ENCODE assay signal across 15 mouse cellular contexts in the genomic region with DNA sequence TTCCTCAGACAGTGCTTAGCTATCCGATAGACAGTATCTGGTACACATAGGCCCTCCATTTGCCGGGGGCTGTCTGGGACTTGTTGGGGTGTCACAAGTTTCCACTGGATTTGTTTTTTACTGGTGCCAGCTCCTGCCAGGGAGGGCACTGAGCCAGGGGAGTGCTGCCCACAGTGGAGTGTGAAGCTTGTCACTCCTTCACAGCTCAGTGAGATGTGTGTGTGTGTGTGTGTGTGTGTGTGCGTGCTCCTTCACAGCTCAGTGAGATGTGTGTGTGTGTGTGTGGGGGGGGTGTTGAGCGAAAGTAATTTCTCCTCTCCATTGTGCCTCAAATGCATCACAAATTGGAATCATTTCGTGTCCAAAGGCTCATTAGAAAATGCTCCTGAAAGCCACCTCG.
A peak's percentile ranks its signal among the peaks of the same experiment; 100 is the strongest.
DNase-seq lines count a peak whose midpoint lies in the region; ATAC-seq and TF ChIP-seq lines count a peak whose summit lies in the region.
"Had no signal": no experiment of that assay in that cellular context is flagged by ENCODE, and none has a peak within 500 bp of the region (broad histone marks: within the 10 kb centered on the region; RNA-seq: fewer than 3 reads in every experiment).

No protein-coding gene starts in this region.

- WGBS in kidney, embryonic 14.5 days, result 91% methylated on average over 6 of the region's 6 CpGs

- no peaks in the 10 kb centered on the region for H3K36me3 ChIP-seq in kidney, embryonic 14.5 days (ENCODE audit: control insufficient read depth, insufficient read depth, low read length)
- H3K36me3 ChIP-seq: hindbrain, embryonic 15.5 days; limb, embryonic 13.5 days; midbrain, embryonic 15.5 days had no signal

- intact Hi-C loops in gastrocnemius, adult 2 months (cut with DNase I), result no loop called here

- no peaks in the 10 kb centered on the region for H3K4me1 ChIP-seq in kidney, embryonic 14.5 days (ENCODE audit: control insufficient read depth, insufficient read depth, low read length)
- H3K4me1 ChIP-seq: midbrain, embryonic 15.5 days had no signal

- H3K4me2 ChIP-seq in kidney, embryonic 14.5 days (replicated peaks; ENCODE audit: low read depth, low read length), result no peak overlapping the region
- H3K4me2 ChIP-seq: hindbrain, embryonic 15.5 days; limb, embryonic 13.5 days; midbrain, embryonic 15.5 days had no signal

- ATAC-seq in frontal cortex, adult (ENCODE audit: low TSS enrichment), result peak; percentile 62
- ATAC-seq in megakaryocyte-erythroid progenitor cell, adult 5-6 weeks (replicated peaks; ENCODE audit: low FRiP score, low TSS enrichment, poor library complexity, severe bottlenecking), result no peak
- ATAC-seq in kidney, embryonic 14.5 days (ENCODE audit: low FRiP score, low TSS enrichment), result no peak
- ATAC-seq: midbrain, embryonic 15.5 days had no signal

- H3K4me3 ChIP-seq in kidney, embryonic 14.5 days (ENCODE audit: low read length), result no peak overlapping the region
- H3K4me3 ChIP-seq in gastrocnemius, adult 2 months, result no peak overlapping the region
- H3K4me3 ChIP-seq: erythroblast, embryonic 14.5 days; hindbrain, embryonic 15.5 days; limb, embryonic 13.5 days; midbrain, embryonic 15.5 days had no signal

- no peak overlapping the region for H3K27ac ChIP-seq in kidney, embryonic 14.5 days (ENCODE audit: low read depth, low read length)
- H3K27ac ChIP-seq in gastrocnemius, adult 2 months, result no peak overlapping the region
- H3K27ac ChIP-seq: hindbrain, embryonic 15.5 days; limb, embryonic 13.5 days; macrophage; midbrain, embryonic 15.5 days had no signal

- no peak for TF ChIP-seq CTCF in gastrocnemius, adult 2 months (IDR thresholded peaks at IDR 0.05)

- no peaks in the 10 kb centered on the region for H3K9me3 ChIP-seq in kidney, embryonic 14.5 days (ENCODE audit: control insufficient read depth, low read length)
- H3K9me3 ChIP-seq: hindbrain, embryonic 15.5 days; limb, embryonic 13.5 days; midbrain, embryonic 15.5 days had no signal

- DNase-seq in heart, adult 11 months, result peak; percentile 50
- DNase-seq in heart, adult 9 months (ENCODE audit: low spot score in 2 of 2), result no peak
- DNase-seq in layer of hippocampus, postnatal 10 days (ENCODE audit: low spot score in 2 of 2), result peak; percentile 34 to 57
- peak; percentile 68 to 74 for DNase-seq in right cerebral cortex, postnatal 10 days (ENCODE audit: low spot score in 2 of 2)
- DNase-seq in gastrocnemius, adult 2 months, result no peak
- DNase-seq: cerebellum, adult 8-10 months; kidney, adult 8-10 months had no signal

- no peak overlapping the region for H3K9ac ChIP-seq in kidney, embryonic 14.5 days (ENCODE audit: low read depth, low read length)
- H3K9ac ChIP-seq: hindbrain, embryonic 15.5 days; limb, embryonic 13.5 days; midbrain, embryonic 15.5 days had no signal

- H3K27me3 ChIP-seq in kidney, embryonic 14.5 days (ENCODE audit: control insufficient read depth, insufficient read depth, low read length), result no peaks in the 10 kb centered on the region
- H3K27me3 ChIP-seq: hindbrain, embryonic 15.5 days; midbrain, embryonic 15.5 days had no signal

Comparison
In these comparisons a context has a peak if more than half of its experiments do, and no peak if none do; other contexts are left out.
1. DNase-seq: peak in heart, adult 11 months (single experiment), layer of hippocampus, postnatal 10 days (2 of 2) and right cerebral cortex, postnatal 10 days (2 of 2); none in heart, adult 9 months (0 of 2) and gastrocnemius, adult 2 months (single experiment).